Mouse (Mus musculus): ENCODE measurements at regions not wholly inside any gene's neighbourhood (a gene's known extent, or its start where the extent isn't known, plus 50 kb on each side); places are given as distances from the start of the nearest gene placed in this dataset.
A peak's percentile ranks its signal among the peaks of the same experiment; 100 is the strongest.
"Not testable (repeated sequence)": the region's sequence is repeated elsewhere in the genome, so short reads cannot be mapped to it uniquely, and the experiment has no call there.

DNA sequence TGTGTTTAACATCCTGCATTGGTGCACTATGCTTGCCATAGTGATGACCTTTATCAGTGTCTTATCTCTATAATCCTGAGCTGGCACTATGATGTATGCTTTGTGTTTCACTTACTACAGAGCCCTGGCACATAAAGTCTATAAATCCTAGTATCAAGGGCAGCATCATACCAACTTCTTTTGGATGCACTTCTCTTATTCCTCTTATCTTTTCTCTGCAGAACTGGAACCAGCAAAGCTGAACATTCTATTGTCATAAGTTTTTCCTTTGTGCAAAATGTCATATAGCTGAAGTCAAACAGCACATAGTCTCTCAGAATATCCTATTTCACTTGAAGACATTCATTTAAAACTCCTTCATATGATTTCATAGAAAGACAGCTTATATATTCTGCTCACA lies 563.3 kb upstream of the Foxg1 start:
- DNase-seq, result no peak

GRCm38 (mm10) chr12:48820206-48820605 lies 562.3 kb upstream of the Foxg1 start:
- no peak for DNase-seq

DNA sequence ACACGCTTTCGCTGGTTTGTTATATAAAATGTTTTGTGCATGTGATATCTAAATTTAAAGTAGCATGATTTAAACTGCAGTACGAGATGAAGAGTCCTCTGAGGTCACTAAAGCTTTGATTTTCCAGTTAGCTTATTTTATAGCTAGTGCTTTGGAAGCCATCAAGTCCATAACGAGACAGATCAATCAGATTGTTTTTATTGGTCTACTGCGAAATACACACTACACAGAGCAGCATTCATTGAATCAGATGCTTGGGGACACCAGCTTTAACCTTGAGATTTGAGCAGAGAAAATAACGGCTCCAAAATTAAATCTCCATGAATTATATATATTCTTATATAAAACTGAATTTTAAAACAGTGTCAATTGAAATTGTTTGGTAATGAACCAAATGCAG lies 556.2 kb upstream of the Foxg1 start:
- no peak for DNase-seq

GRCm38 (mm10) chr12:48853356-48853755 lies 529.1 kb upstream of the Foxg1 start:
- DNase-seq, result not testable (repeated sequence)

DNA sequence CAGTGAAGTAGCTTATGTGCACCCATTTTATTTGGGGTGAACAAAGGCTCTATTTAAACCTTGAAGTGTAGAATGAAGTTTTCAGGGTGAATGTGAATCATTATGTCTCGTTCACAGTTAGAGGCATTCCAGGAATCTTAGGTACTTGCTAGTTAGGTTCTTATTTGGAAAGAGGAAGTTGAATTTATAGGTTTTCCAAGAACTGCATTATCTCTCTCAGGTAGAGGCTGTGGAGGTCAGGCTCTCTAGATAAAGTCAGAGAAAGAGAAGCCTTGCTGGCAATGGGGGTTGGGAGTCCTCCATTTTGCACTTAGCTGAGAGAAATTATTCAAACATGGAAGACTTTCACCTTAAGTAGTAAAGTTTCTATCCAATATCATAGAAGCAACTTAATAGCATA lies 528.4 kb upstream of the Foxg1 start:
- DNase-seq, result no peak

GRCm38 (mm10) chr12:48878244-48879031 lies 504.0 kb upstream of the Foxg1 start:
- peak; percentile 34 for DNase-seq

Measured in embryo, embryonic 11 days (tissue).